Mouse (Mus musculus): ENCODE measurements around the gene Hba-x. TPM values are rescaled to one million over a fixed set of nuclear protein-coding genes. Genes with fewer than 3 reads are reported as not detected.
"Not testable (repeated sequence)": the region's sequence is repeated elsewhere in the genome, so short reads cannot be mapped to it uniquely, and the experiment has no call there.

Hba-x gene
- polyA plus RNA-seq, 2 experiments: 70.0 to 201 TPM

- no peak for ATAC-seq (ENCODE audit: low FRiP score, low read depth)
- WGBS: 80% methylated on average over 7 of the region's 7 CpGs
- H3K4me3 ChIP-seq (replicated peaks; ENCODE audit: low read length): no peak overlapping the region
- H3K9me3 ChIP-seq (ENCODE audit: control insufficient read depth, low read length): no peaks in the 10 kb centered on the region
- H3K27me3 ChIP-seq (ENCODE audit: control insufficient read depth, insufficient read depth, low read length): no peaks in the 10 kb centered on the region
- no peaks in the 10 kb centered on the region for H3K4me1 ChIP-seq (ENCODE audit: control insufficient read depth, insufficient read depth, low read length)
- DNase-seq (ENCODE audit: low spot score): no peak
- no peak overlapping the region for H3K9ac ChIP-seq (ENCODE audit: low read depth, low read length, severe bottlenecking)
- H3K4me2 ChIP-seq (replicated peaks; ENCODE audit: low read depth, low read length, severe bottlenecking): no peak overlapping the region
- no peak for TF ChIP-seq POLR2A (IDR thresholded peaks at IDR 0.05; ENCODE audit: borderline replicate concordance, extremely low read depth, insufficient read depth, insufficient read length)
- H3K36me3 ChIP-seq (ENCODE audit: control insufficient read depth, insufficient read depth, low read length): no peaks in the 10 kb centered on the region
- H3K27ac ChIP-seq (replicated peaks; ENCODE audit: low read depth, low read length): no peak overlapping the region
Measured at GRCm38 (mm10) chr11:32285031-32285775, 9.0 kb downstream of the Hba-x start.

- not testable (repeated sequence) for H3K27me3 ChIP-seq (ENCODE audit: control insufficient read depth, insufficient read depth, low read length); H3K9me3 ChIP-seq (ENCODE audit: control insufficient read depth, low read length); H3K4me1 ChIP-seq (ENCODE audit: control insufficient read depth, insufficient read depth, low read length); H3K9ac ChIP-seq (ENCODE audit: low read depth, low read length, severe bottlenecking); ATAC-seq (ENCODE audit: low FRiP score, low read depth); DNase-seq (ENCODE audit: low spot score); H3K36me3 ChIP-seq (ENCODE audit: control insufficient read depth, insufficient read depth, low read length); H3K4me2 ChIP-seq (replicated peaks; ENCODE audit: low read depth, low read length, severe bottlenecking); H3K27ac ChIP-seq (replicated peaks; ENCODE audit: low read depth, low read length); H3K4me3 ChIP-seq (replicated peaks; ENCODE audit: low read length)
Measured at GRCm38 (mm10) chr11:32285887-32286286, 9.7 kb downstream of the Hba-x start.

GRCm38 (mm10) chr11:32286695-32287492 is 10.7 kb downstream of the Hba-x start, which contains the start of gene Hbq1b:
Gene Hbq1b (plus strand): TSS chr11:32286965.
- Histone ChIP-seq H3K9ac (ENCODE audit: low read depth, low read length, severe bottlenecking) (0 out of 2 replicates have a peak within 1 kb of the TSS, but pooled peaks have one; percentile 34), H3K4me2 (replicated peaks; ENCODE audit: low read depth, low read length, severe bottlenecking) (peak within 1 kb of the TSS; percentile 47), H3K4me3 (replicated peaks; ENCODE audit: low read length) (peak within 1 kb of the TSS; percentile 26)
- H3K9me3 ChIP-seq (ENCODE audit: control insufficient read depth, low read length); H3K36me3 ChIP-seq (ENCODE audit: control insufficient read depth, insufficient read depth, low read length); H3K27ac ChIP-seq (replicated peaks; ENCODE audit: low read depth, low read length); H3K4me1 ChIP-seq (ENCODE audit: control insufficient read depth, insufficient read depth, low read length); H3K27me3 ChIP-seq (ENCODE audit: control insufficient read depth, insufficient read depth, low read length): not testable (repeated sequence)
- peak; percentile 68 for ATAC-seq (ENCODE audit: low FRiP score, low read depth)
- DNase-seq (ENCODE audit: low spot score): peak; percentile 27
- 18% methylated on average over 29 of the region's 33 CpGs for WGBS

GRCm38 (mm10) chr11:32287493-32287825 is 11.3 kb downstream of the Hba-x start:
- Histone ChIP-seq H3K27ac (replicated peaks; ENCODE audit: low read depth, low read length) (no peak overlapping the region), H3K9me3 (ENCODE audit: control insufficient read depth, low read length) (no peaks in the 10 kb centered on the region), H3K4me2 (replicated peaks; ENCODE audit: low read depth, low read length, severe bottlenecking) (no peak overlapping the region), H3K27me3 (ENCODE audit: control insufficient read depth, insufficient read depth, low read length) (no peaks in the 10 kb centered on the region), H3K9ac (ENCODE audit: low read depth, low read length, severe bottlenecking) (no peak overlapping the region), H3K36me3 (ENCODE audit: control insufficient read depth, insufficient read depth, low read length) (no peaks in the 10 kb centered on the region), H3K4me1 (ENCODE audit: control insufficient read depth, insufficient read depth, low read length) (no peaks in the 10 kb centered on the region), H3K4me3 (replicated peaks; ENCODE audit: low read length) (no peak overlapping the region)
- DNase-seq (ENCODE audit: low spot score) (no peak), ATAC-seq (ENCODE audit: low FRiP score, low read depth) (no peak)
- WGBS: 67% methylated on average over 9 of the region's 9 CpGs
- no peak for TF ChIP-seq POLR2A (IDR thresholded peaks at IDR 0.05; ENCODE audit: borderline replicate concordance, extremely low read depth, insufficient read depth, insufficient read length)

GRCm38 (mm10) chr11:32292819-32293218 is 16.6 kb downstream of the Hba-x start:
- not testable (repeated sequence) for H3K27me3 ChIP-seq (ENCODE audit: control insufficient read depth, insufficient read depth, low read length); ATAC-seq (ENCODE audit: low FRiP score, low read depth); DNase-seq (ENCODE audit: low spot score); H3K27ac ChIP-seq (replicated peaks; ENCODE audit: low read depth, low read length); H3K4me1 ChIP-seq (ENCODE audit: control insufficient read depth, insufficient read depth, low read length); H3K36me3 ChIP-seq (ENCODE audit: control insufficient read depth, insufficient read depth, low read length); H3K9ac ChIP-seq (ENCODE audit: low read depth, low read length, severe bottlenecking); H3K4me3 ChIP-seq (replicated peaks; ENCODE audit: low read length); H3K9me3 ChIP-seq (ENCODE audit: control insufficient read depth, low read length); H3K4me2 ChIP-seq (replicated peaks; ENCODE audit: low read depth, low read length, severe bottlenecking)
- 79% methylated on average over 4 of the region's 4 CpGs for WGBS

- H3K4me1 ChIP-seq (ENCODE audit: control insufficient read depth, insufficient read depth, low read length); H3K27ac ChIP-seq (replicated peaks; ENCODE audit: low read depth, low read length); ATAC-seq (ENCODE audit: low FRiP score, low read depth); H3K36me3 ChIP-seq (ENCODE audit: control insufficient read depth, insufficient read depth, low read length); H3K27me3 ChIP-seq (ENCODE audit: control insufficient read depth, insufficient read depth, low read length); DNase-seq (ENCODE audit: low spot score); H3K4me3 ChIP-seq (replicated peaks; ENCODE audit: low read length); H3K9me3 ChIP-seq (ENCODE audit: control insufficient read depth, low read length); H3K9ac ChIP-seq (ENCODE audit: low read depth, low read length, severe bottlenecking); H3K4me2 ChIP-seq (replicated peaks; ENCODE audit: low read depth, low read length, severe bottlenecking): not testable (repeated sequence)
- WGBS: 75% methylated on average over 3 of the region's 3 CpGs
Measured at GRCm38 (mm10) chr11:32293479-32293878, 17.3 kb downstream of the Hba-x start.

- not testable (repeated sequence) for H3K36me3 ChIP-seq (ENCODE audit: control insufficient read depth, insufficient read depth, low read length); H3K9ac ChIP-seq (ENCODE audit: low read depth, low read length, severe bottlenecking); H3K9me3 ChIP-seq (ENCODE audit: control insufficient read depth, low read length); DNase-seq (ENCODE audit: low spot score); ATAC-seq (ENCODE audit: low FRiP score, low read depth); H3K27me3 ChIP-seq (ENCODE audit: control insufficient read depth, insufficient read depth, low read length); H3K4me3 ChIP-seq (replicated peaks; ENCODE audit: low read length); H3K27ac ChIP-seq (replicated peaks; ENCODE audit: low read depth, low read length); H3K4me2 ChIP-seq (replicated peaks; ENCODE audit: low read depth, low read length, severe bottlenecking); H3K4me1 ChIP-seq (ENCODE audit: control insufficient read depth, insufficient read depth, low read length)
- WGBS: no CpG with 5 or more reads among the region's 4 CpGs
Measured at GRCm38 (mm10) chr11:32296203-32296602, 20.0 kb downstream of the Hba-x start, which contains the start of gene Hba-a2. Gene Hba-a2 (plus strand): TSS chr11:32296489.

- H3K4me3 ChIP-seq (replicated peaks; ENCODE audit: low read length): not testable (repeated sequence)
- WGBS: 43% methylated on average over 2 of the region's 2 CpGs
Measured at GRCm38 (mm10) chr11:32297417-32297816, 21.2 kb downstream of the Hba-x start.

More at GRCm38 (mm10) chr11:32297417-32297816, 21.2 kb downstream of the Hba-x start:
- H3K27me3 ChIP-seq (ENCODE audit: control insufficient read depth, insufficient read depth, low read length); H3K27ac ChIP-seq (replicated peaks; ENCODE audit: low read depth, low read length); H3K36me3 ChIP-seq (ENCODE audit: control insufficient read depth, insufficient read depth, low read length); DNase-seq (ENCODE audit: low spot score); ATAC-seq (ENCODE audit: low FRiP score, low read depth); H3K9ac ChIP-seq (ENCODE audit: low read depth, low read length, severe bottlenecking); H3K9me3 ChIP-seq (ENCODE audit: control insufficient read depth, low read length); H3K4me2 ChIP-seq (replicated peaks; ENCODE audit: low read depth, low read length, severe bottlenecking); H3K4me1 ChIP-seq (ENCODE audit: control insufficient read depth, insufficient read depth, low read length): not testable (repeated sequence)

Measured in limb, embryonic 14.5 days (tissue).